Mouse (Mus musculus) midbrain, embryonic 13.5 days (tissue): Measurements from ENCODE around the gene Syna. TPM values are rescaled to one million over a fixed set of nuclear protein-coding genes. Genes with fewer than 3 reads are reported as not detected.

Experiments used
- ATAC-seq: fragments of 200-750 bp; cut with Nextera tagmentation; 2 replicates; pipeline ENCODE4 v1.8.0; 2017; ENCODE audit warnings: mild to moderate bottlenecking, moderate TSS enrichment, moderate library complexity
- H3K27ac ChIP-seq: fragments of 300-500 bp; sonication (generic); 2 replicates; pipeline ENCODE4 v1.5.1; 2015; ENCODE audit warnings: inconsistent platforms, mild to moderate bottlenecking, moderate library complexity
- H3K27me3 ChIP-seq: fragments of 300-500 bp; sonication (generic); 2 replicates; pipeline ENCODE4 v1.6.1; 2015; ENCODE audit warnings: mild to moderate bottlenecking, inconsistent platforms
- H3K36me3 ChIP-seq: fragments of 300-500 bp; sonication (generic); 2 replicates; pipeline ENCODE4 v1.6.1; 2015; ENCODE audit warnings: mild to moderate bottlenecking, inconsistent platforms
- H3K4me1 ChIP-seq: fragments of 300-500 bp; sonication (generic); replicated peaks from 2 replicates; pipeline ENCODE4 v1.6.1; 2015; ENCODE audit warnings: inconsistent platforms
- H3K4me2 ChIP-seq: fragments of 300-500 bp; sonication (generic); replicated peaks from 2 replicates; pipeline ENCODE4 v1.6.1; 2015; ENCODE audit warnings: moderate library complexity, mild to moderate bottlenecking, inconsistent platforms
- H3K4me3 ChIP-seq: fragments of 300-500 bp; sonication (generic); replicated peaks from 2 replicates; pipeline ENCODE4 v1.5.1; 2015; ENCODE audit warnings: mild to moderate bottlenecking, inconsistent platforms
- H3K9ac ChIP-seq: fragments of 300-500 bp; sonication (generic); replicated peaks from 2 replicates; pipeline ENCODE4 v1.6.1; 2015; ENCODE audit warnings: mild to moderate bottlenecking, inconsistent platforms
- H3K9me3 ChIP-seq: fragments of 300-500 bp; sonication (generic); 2 replicates; pipeline ENCODE4 v1.6.1; 2016; ENCODE audit warnings: mild to moderate bottlenecking, inconsistent platforms
- WGBS: fragments of 180-500 bp; shearing (Covaris S2); methylation state at CpG from one replicate; pipeline ENCODE4 v1.1.7; 2015; 5-methylcytosine and 5-hydroxymethylcytosine counted together
- polyA plus RNA-seq: library from polyadenylated mRNA; unstranded; fragments of >200 nt; fragmentation: Nextera tagmentation; extraction: Ambion mirVana; gene quantifications from 2 replicates; pipeline ENCODE4 v1.2.1, GENCODE M21; 2015

Gene Syna
- polyA plus RNA-seq, 1 experiment from 2014 or later: 0.47 TPM

DNA sequence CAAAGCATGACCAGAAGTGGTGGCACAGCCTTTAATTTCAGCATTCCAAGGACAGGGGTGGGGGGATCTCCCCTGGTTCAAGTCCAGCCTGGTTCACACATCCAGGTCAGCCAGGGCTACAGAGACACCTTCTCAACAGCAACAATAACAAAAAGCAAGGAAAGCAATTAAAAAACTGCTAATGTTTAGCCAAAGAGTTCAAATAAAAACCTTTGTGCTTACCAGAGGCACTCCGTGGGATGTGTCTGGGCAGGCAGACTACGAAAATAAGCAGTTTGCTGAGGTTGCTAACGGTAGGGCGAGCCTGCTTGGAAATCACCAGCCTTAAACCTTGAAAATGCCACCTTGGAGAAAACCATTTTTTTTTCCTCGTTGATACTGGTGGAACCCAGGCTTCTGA lies 21.2 kb upstream of the Syna start, which contains the start of gene Rfc2:
Rfc2 (plus strand) TSS at position 221 of the 400 bp plus-strand sequence.
- no peaks in the 10 kb centered on the region for H3K27me3 ChIP-seq
- 89% methylated on average over 5 of the region's 5 CpGs for WGBS
- ATAC-seq: no peak

DNA sequence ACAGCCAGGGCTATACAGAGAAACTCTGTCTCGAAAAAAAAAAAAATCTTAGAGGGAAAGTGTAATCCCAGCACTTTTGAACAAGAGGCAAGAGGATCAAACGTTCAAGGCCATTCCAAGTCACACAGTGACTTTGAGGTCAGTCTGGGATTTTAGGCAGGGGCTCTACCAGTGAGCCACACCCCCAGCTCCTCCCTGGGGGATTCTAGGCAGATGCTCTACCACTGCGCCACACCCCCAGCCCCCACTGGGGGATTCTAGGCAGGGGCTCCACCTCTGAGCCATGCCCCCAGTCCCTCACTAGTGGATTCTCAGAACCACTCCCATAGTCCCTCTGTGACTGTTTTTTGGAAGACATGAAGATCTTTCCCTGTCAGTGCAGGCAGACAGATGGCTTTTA lies 19.2 kb upstream of the Syna start:
- Histone ChIP-seq H3K36me3 (no peaks in the 10 kb centered on the region), H3K27ac (no peak overlapping the region), H3K4me1 (peaks cover 13% of the 10 kb centered on the region), H3K27me3 (no peaks in the 10 kb centered on the region), H3K4me2 (no peak overlapping the region), H3K4me3 (no peak overlapping the region), H3K9ac (no peak overlapping the region), H3K9me3 (no peaks in the 10 kb centered on the region)
- 48% methylated on average over 3 of the region's 3 CpGs for WGBS
- ATAC-seq: no peak

More for the DNA sequence above, 21.2 kb upstream of the Syna start, which contains the start of gene Rfc2:
- Histone ChIP-seq H3K9me3 (no peaks in the 10 kb centered on the region), H3K36me3 (no peaks in the 10 kb centered on the region), H3K9ac (no peak within 1 kb of the TSS), H3K4me1 (peaks cover 17% of the 10 kb centered on the region), H3K4me2 (no peak within 1 kb of the TSS), H3K27ac (no peak within 1 kb of the TSS), H3K4me3 (no peak within 1 kb of the TSS)

DNA sequence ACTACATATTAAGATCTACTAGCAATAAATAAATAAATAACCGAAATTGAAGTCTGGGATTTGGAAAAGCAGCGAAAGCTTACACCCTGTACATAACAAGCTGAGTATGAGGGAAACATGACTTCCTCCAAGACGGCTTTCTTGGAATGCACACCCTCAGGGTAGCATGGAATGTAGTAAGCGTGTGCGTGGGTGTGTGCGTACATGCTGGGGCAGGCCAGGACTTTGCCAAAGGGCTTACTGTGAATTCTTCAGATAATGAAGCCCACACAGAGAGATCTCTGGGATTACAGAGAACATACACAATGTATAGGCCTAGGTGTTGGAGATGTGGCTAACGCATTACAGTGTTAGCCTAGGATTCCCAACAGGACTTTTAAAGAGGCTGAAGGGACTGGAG lies 17.6 kb upstream of the Syna start:
- WGBS: 89% methylated on average over 7 of the region's 7 CpGs
- H3K4me2 ChIP-seq: no peak overlapping the region
- H3K9me3 ChIP-seq: no peaks in the 10 kb centered on the region
- no peak overlapping the region for H3K4me3 ChIP-seq
- no peaks in the 10 kb centered on the region for H3K36me3 ChIP-seq
- peaks cover 4% of the 10 kb centered on the region for H3K4me1 ChIP-seq
- no peak overlapping the region for H3K27ac ChIP-seq
- H3K9ac ChIP-seq: no peak overlapping the region
- no peaks in the 10 kb centered on the region for H3K27me3 ChIP-seq
- no peak for ATAC-seq

DNA sequence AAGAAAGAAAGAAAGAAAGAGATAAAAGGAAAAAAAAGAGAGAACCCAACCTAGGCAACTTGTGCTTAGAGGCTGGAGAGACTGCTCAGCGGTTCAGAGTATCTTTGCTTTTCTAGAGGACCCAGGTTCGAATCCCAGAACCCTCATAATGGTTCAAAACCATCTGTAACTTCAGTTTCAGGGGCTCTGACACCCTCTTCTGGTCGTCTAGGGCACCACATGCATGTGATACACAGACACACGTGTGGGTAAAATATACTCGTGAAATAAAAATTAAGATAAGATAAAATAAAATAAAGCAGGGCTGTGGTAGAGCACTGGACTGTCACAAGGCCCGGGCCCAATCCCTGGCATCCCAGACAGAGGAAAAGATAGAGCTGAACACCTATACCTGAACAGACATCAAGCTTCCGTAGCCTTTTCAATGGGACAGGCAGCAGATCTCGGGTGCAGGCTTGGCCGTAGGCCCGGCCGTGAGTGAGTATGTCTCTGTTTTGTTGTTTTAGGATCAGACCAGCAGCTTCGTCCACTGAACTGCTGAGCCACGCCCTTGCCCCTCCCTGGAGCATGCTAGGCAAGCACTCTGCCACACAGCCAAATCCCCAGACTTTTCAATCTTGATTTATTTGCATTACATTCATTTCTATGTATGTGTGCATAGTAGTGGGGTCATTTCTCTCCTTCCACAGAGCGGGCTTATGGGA lies 16.7 kb upstream of the Syna start:
- Histone ChIP-seq H3K4me1 (peaks cover 11% of the 10 kb centered on the region), H3K36me3 (no peaks in the 10 kb centered on the region), H3K9ac (no peak overlapping the region), H3K4me2 (no peak overlapping the region), H3K27ac (no peak overlapping the region), H3K27me3 (no peaks in the 10 kb centered on the region), H3K9me3 (no peaks in the 10 kb centered on the region), H3K4me3 (no peak overlapping the region)
- WGBS: 78% methylated on average over 14 of the region's 14 CpGs
- ATAC-seq: no peak

DNA sequence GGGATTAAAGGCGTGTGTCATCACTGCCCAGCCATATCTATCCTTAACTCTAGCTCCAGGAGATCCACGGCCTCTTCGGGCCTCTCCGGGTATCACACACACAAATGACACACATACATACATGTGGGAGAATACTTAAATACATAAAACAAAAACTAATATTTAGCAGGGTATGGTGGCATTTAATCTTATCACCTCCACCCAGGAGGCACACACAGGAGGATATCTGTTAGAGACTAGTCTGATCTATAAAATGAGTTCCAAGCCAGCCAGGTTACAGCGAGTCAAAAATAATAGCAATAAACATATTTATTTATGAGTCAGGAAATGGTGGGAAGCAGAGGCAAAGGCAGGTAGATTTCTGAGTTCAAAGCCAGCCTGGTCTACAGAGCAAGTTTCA lies 15.9 kb upstream of the Syna start:
- H3K4me1 ChIP-seq: peaks cover 11% of the 10 kb centered on the region
- no peak overlapping the region for H3K4me3 ChIP-seq
- no peaks in the 10 kb centered on the region for H3K9me3 ChIP-seq
- no peak overlapping the region for H3K9ac ChIP-seq
- ATAC-seq: no peak
- H3K36me3 ChIP-seq: no peaks in the 10 kb centered on the region
- H3K4me2 ChIP-seq: no peak overlapping the region
- H3K27ac ChIP-seq: no peak overlapping the region
- H3K27me3 ChIP-seq: no peaks in the 10 kb centered on the region
- 94% methylated on average over 5 of the region's 5 CpGs for WGBS

DNA sequence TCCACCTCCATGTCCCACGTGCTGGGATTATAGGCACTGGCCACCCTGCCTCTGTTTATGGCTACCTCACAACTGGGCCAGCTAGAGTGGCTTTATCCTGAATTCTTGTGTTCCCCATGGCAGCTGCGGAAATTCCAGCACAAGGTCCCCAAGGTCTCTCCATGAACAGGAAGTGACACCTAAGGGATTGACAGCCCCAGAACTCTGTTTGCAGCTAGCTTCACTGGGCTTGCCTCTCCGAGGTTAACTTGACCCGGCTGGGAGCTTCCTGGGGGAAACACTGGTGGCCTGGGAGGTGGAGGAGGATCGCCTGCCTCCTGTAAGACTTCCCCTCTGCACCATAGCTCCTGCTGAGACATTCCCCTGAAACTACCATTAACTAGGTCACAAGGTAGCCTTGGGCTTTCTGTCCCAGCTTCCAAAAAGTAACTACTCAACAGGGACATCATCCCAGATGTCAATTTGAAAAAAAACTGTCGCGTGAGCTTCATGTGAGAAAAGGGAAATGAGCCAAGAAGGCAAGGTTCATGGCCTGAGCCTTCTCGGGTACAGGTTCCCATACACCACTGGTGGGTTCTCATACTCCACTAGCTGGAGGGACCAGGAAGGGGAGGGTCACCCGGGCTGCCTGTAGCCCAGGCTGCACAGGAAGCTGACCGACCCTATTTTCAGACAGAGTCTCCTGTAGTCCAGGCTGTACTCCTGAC lies 12.7 kb upstream of the Syna start:
- H3K36me3 ChIP-seq: no peaks in the 10 kb centered on the region
- H3K4me3 ChIP-seq: peak overlapping the region; percentile 45
- no peaks in the 10 kb centered on the region for H3K9me3 ChIP-seq
- 47% methylated on average over 10 of the region's 10 CpGs for WGBS
- peak overlapping the region; percentile 62 for H3K4me2 ChIP-seq
- H3K27me3 ChIP-seq: no peaks in the 10 kb centered on the region
- ATAC-seq: peak; percentile 48; the same call in 1 of the 2 replicates
- peak overlapping the region; percentile 64 for H3K9ac ChIP-seq
- peaks cover 11% of the 10 kb centered on the region for H3K4me1 ChIP-seq
- H3K27ac ChIP-seq: no peak overlapping the region; the same call in 1 of the 2 replicates

DNA sequence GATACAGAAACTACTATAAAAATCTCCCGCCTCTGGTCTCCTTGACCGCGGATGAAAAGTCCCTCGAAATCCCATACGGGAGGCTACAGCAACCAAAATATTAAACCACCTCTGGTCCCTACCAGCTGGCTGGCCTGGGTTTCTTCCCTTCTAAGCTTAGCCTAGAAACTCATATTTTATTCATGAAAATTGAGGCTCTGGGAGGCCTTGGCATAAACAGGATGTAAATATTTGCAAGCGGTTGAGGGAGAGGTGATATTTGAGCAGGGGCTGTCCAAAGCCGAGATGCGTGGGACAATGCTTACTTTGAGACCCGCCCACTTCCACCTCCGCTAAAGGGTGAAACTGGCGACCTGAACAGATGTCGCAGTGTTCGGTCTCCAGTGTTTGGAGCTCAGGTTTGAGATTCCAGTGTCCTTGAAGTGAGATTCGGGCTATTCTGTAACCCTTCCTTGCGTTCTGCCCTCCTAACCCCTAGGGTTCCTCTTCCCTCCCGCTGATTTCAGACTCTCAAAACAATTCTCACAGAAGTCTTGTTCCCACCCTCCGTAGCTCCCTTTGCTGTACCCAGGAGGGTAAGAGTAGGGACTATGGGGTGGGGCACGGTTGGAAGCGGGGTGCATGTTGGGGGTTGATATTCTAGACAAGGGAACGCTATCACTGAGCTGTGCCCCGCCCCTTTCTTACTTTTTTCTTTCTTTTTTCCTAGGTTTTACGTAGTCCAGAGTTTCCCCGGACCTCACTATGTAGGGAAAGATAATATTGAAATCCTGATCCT lies 11.9 kb upstream of the Syna start:
- Histone ChIP-seq H3K4me1 (peaks cover 11% of the 10 kb centered on the region), H3K4me3 (peak overlapping the region; percentile 45), H3K36me3 (no peaks in the 10 kb centered on the region), H3K27me3 (no peaks in the 10 kb centered on the region), H3K9me3 (no peaks in the 10 kb centered on the region), H3K4me2 (peak overlapping the region; percentile 62), H3K9ac (peak overlapping the region; percentile 64), H3K27ac (peak overlapping the region; percentile 77)
- WGBS: 2% methylated on average over 23 of the region's 23 CpGs
- peak; percentile 90 for ATAC-seq

DNA sequence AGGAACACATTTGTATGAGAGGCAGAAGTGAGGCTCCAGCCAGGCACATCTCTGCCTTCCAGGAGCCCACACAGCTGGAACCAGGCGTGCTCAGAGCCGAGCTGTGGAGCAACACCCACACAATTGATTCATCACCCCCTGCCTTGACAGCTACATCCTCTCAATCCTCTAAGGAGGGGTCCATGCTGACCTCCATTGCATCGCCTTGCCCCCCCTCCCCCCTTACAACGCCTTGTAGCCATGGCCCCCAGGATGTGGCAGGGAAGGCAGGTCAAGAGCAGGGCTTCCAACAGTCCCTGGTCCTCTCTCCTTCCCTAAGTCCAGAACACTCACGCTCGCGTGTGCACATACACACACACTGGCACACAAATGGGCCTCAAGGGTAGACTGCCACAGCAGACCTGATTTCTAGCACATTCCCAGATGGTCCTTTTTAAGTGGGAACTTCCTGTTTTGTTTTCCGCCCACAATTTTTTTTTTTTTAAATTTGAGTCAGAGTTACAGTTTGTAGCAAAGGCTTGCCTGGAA lies 9.1 kb upstream of the Syna start:
- 57% methylated on average over 8 of the region's 8 CpGs for WGBS
- no peaks in the 10 kb centered on the region for H3K9me3 ChIP-seq
- no peak for ATAC-seq
- no peaks in the 10 kb centered on the region for H3K36me3 ChIP-seq
- H3K27ac ChIP-seq: no peak overlapping the region
- no peak overlapping the region for H3K9ac ChIP-seq
- H3K4me2 ChIP-seq: no peak overlapping the region
- no peak overlapping the region for H3K4me3 ChIP-seq
- peaks cover 11% of the 10 kb centered on the region for H3K4me1 ChIP-seq
- no peaks in the 10 kb centered on the region for H3K27me3 ChIP-seq

DNA sequence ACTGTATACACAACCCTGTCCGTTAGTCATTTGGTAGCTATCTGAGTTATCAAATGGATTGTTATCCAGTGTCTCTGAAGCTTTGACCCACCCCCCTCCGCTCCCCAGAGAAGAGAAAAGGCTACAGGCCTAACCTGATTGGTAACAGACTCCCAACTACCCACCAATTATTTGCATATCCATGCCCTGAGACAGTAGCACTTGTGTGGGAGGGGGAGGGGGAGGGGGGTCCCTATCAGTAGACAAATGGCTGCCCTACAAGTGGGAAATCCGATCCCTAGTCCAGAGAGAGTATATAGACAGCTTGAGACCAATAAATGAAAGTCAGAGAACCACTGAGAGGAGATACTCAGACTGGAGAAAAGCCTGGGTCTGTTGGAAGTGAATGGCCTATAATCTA lies 8.1 kb upstream of the Syna start:
- 78% methylated on average over 3 of the region's 3 CpGs for WGBS
- peaks cover 11% of the 10 kb centered on the region for H3K4me1 ChIP-seq
- H3K36me3 ChIP-seq: no peaks in the 10 kb centered on the region
- no peak overlapping the region for H3K9ac ChIP-seq
- no peaks in the 10 kb centered on the region for H3K9me3 ChIP-seq
- no peak for ATAC-seq
- H3K4me2 ChIP-seq: no peak overlapping the region
- H3K4me3 ChIP-seq: no peak overlapping the region
- no peak overlapping the region for H3K27ac ChIP-seq
- H3K27me3 ChIP-seq: no peaks in the 10 kb centered on the region

DNA sequence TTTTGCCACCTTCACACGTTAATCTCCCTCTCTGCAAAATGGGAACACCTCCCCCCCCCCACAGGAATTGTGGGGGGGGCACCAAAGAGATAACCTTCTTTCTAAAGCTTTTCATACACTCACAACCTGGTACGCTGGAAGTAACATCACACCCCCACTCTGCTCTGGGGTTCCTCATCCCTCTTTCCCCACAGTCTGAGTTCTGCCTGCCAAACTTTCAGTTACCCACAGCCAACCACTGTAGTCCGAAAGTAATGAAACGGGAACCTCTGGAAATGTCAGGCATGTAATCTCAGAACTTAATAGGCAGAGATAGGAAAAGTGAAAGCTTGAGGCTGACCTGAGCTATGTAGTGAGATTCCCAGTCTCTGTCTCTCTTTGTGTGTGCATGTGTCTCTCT lies 7.5 kb upstream of the Syna start:
- peaks cover 6% of the 10 kb centered on the region for H3K4me1 ChIP-seq
- WGBS: 84% methylated on average over 4 of the region's 4 CpGs
- no peak overlapping the region for H3K4me3 ChIP-seq
- no peak overlapping the region for H3K9ac ChIP-seq
- H3K27ac ChIP-seq: no peak overlapping the region
- no peaks in the 10 kb centered on the region for H3K27me3 ChIP-seq
- H3K4me2 ChIP-seq: no peak overlapping the region
- no peak for ATAC-seq
- H3K36me3 ChIP-seq: no peaks in the 10 kb centered on the region
- H3K9me3 ChIP-seq: no peaks in the 10 kb centered on the region

DNA sequence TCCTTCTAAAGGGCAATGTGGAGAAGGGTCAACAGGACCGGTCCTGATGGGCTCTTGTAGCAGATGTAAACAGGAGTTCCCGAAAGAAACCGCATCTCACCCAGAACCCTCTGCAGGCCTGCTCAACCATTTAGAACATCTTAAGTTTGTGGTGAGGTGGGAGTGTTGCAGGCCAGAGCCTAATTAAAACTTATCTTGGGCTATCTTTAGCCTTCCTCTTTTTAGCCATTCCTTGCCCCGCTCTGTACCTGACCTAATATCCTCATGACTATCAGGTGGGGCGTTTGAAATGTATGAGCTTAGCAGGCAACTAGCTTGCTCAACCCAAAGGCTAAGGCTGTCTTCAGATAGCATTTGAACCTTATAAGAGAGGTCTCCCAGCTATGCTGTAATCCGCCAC lies 5.7 kb upstream of the Syna start:
- ATAC-seq: no peak
- Histone ChIP-seq H3K27ac (no peak overlapping the region), H3K27me3 (no peaks in the 10 kb centered on the region), H3K9ac (no peak overlapping the region), H3K4me3 (no peak overlapping the region), H3K36me3 (no peaks in the 10 kb centered on the region), H3K4me1 (no peaks in the 10 kb centered on the region), H3K9me3 (no peaks in the 10 kb centered on the region), H3K4me2 (no peak overlapping the region)
- WGBS: 96% methylated on average over 6 of the region's 6 CpGs

DNA sequence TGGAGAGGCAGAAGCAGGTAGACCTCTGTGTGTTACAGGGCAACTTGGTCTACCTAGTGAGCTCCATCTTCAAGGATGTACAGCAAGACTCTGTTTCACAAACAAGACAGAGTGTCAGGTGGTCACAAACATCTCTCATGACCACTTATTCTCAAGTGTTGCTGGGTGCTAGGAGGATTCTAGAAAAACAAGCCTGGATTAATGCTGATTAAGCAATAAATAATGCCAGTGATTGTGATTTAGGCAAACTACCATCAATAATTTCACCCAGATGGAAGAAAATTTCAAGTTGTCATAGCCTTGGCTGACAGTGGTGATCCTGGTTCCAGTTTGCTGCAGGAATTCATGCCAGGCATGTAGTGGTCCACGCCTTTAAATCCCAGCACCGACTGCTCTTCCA lies 4.3 kb upstream of the Syna start:
- 96% methylated on average over 2 of the region's 2 CpGs for WGBS

More for the DNA sequence above, 4.3 kb upstream of the Syna start:
- no peak overlapping the region for H3K27ac ChIP-seq
- H3K4me3 ChIP-seq: no peak overlapping the region
- no peaks in the 10 kb centered on the region for H3K36me3 ChIP-seq
- no peaks in the 10 kb centered on the region for H3K9me3 ChIP-seq
- no peak for ATAC-seq
- H3K4me1 ChIP-seq: no peaks in the 10 kb centered on the region
- H3K4me2 ChIP-seq: no peak overlapping the region
- no peaks in the 10 kb centered on the region for H3K27me3 ChIP-seq
- H3K9ac ChIP-seq: no peak overlapping the region
